Mouse (Mus musculus) cortical plate, adult 2 months (tissue): Measurements from ENCODE around the gene Dhx30. TPM values are rescaled to one million over a fixed set of nuclear protein-coding genes. Genes with fewer than 3 reads are reported as not detected.
A peak's percentile ranks its signal among the peaks of the same experiment; 100 is the strongest.

Experiments
- H3K27ac ChIP-seq: fragments of 200-500 bp; 2 replicates; pipeline ENCODE4 v1.5.1; 2012; ENCODE audit warnings: low read length, control low read depth, inconsistent platforms; ENCODE audit not compliant: insufficient read depth
- H3K4me1 ChIP-seq: fragments of 200-500 bp; 2 replicates; pipeline ENCODE4 v1.6.1; 2011; ENCODE audit warnings: low read length; ENCODE audit not compliant: control insufficient read depth, insufficient read depth
- H3K4me3 ChIP-seq: fragments of 200-500 bp; 2 replicates; pipeline ENCODE4 v1.5.1; 2011; ENCODE audit warnings: mild to moderate bottlenecking, low read length, control low read depth; ENCODE audit not compliant: insufficient read depth
- CTCF ChIP-seq: fragments of 200-500 bp; IDR thresholded peaks from 2 replicates; pipeline ENCODE4 v1.5.1; 2011; ENCODE audit warnings: mild to moderate bottlenecking, control low read depth, low read length; ENCODE audit not compliant: insufficient read depth; ENCODE audit errors: extremely low read depth
- POLR2A ChIP-seq: fragments of 200-500 bp; IDR thresholded peaks from 2 replicates; pipeline ENCODE4 v1.6.1; 2011; ENCODE audit warnings: mild to moderate bottlenecking, low read length, control low read depth; ENCODE audit not compliant: insufficient read depth; ENCODE audit errors: extremely low read depth
- polyA plus RNA-seq: library from polyadenylated mRNA; depleted of rRNA; stranded (reverse); fragments of >200 nt; gene quantifications from 2 replicates; pipeline ENCODE4 v1.2.3, GENCODE M21; 2012

The Dhx30 gene
- polyA plus RNA-seq, 1 experiment = 144 TPM

- Histone ChIP-seq H3K27ac (no peak overlapping the region), H3K4me3 (no peak overlapping the region), H3K4me1 (0 out of 2 replicates have a peak, but pooled peaks cover 3% of the 10 kb centered on the region)
- no peak for TF ChIP-seq CTCF
- no peak for TF ChIP-seq POLR2A
Observed at GRCm38 (mm10) chr9:110068745-110069144, 48.9 kb downstream of the Dhx30 start.

GRCm38 (mm10) chr9:110064641-110065040, 53.0 kb downstream of the Dhx30 start:
- Histone ChIP-seq H3K4me1 (no peaks in the 10 kb centered on the region), H3K27ac (no peak overlapping the region), H3K4me3 (no peak overlapping the region)
- no peak for TF ChIP-seq POLR2A
- TF ChIP-seq CTCF = no peak

GRCm38 (mm10) chr9:110062861-110063260, 54.8 kb downstream of the Dhx30 start:
- Histone ChIP-seq H3K4me1 (peaks cover 1% of the 10 kb centered on the region; the same call in 1 of the 2 replicates), H3K4me3 (no peak overlapping the region), H3K27ac (no peak overlapping the region)
- no peak for TF ChIP-seq POLR2A
- TF ChIP-seq CTCF = no peak

GRCm38 (mm10) chr9:110062405-110062804, 55.2 kb downstream of the Dhx30 start:
- H3K4me3 ChIP-seq = no peak overlapping the region
- H3K27ac ChIP-seq = no peak overlapping the region
- H3K4me1 ChIP-seq = peaks cover 3% of the 10 kb centered on the region; the same call in 1 of the 2 replicates
- no peak for TF ChIP-seq CTCF
- no peak for TF ChIP-seq POLR2A

- Histone ChIP-seq H3K4me3 (no peak overlapping the region), H3K4me1 (peaks cover 3% of the 10 kb centered on the region; the same call in 1 of the 2 replicates), H3K27ac (no peak overlapping the region)
- TF ChIP-seq POLR2A = no peak
- TF ChIP-seq CTCF = no peak
Observed at GRCm38 (mm10) chr9:110060761-110061160, 56.9 kb downstream of the Dhx30 start.

- Histone ChIP-seq H3K27ac (no peak overlapping the region), H3K4me3 (no peak overlapping the region), H3K4me1 (peaks cover 8% of the 10 kb centered on the region)
- no peak for TF ChIP-seq POLR2A
- TF ChIP-seq CTCF = no peak
Observed at GRCm38 (mm10) chr9:110057200-110057599, 60.4 kb downstream of the Dhx30 start.

- peaks cover 14% of the 10 kb centered on the region for H3K4me1 ChIP-seq
- peak overlapping the region; percentile 78; the same call in 1 of the 2 replicates for H3K27ac ChIP-seq
- peak overlapping the region; percentile 64 for H3K4me3 ChIP-seq
- TF ChIP-seq POLR2A (no peak), CTCF (no peak)
Observed at GRCm38 (mm10) chr9:110054781-110055180, 62.8 kb downstream of the Dhx30 start.

GRCm38 (mm10) chr9:110054080-110054421, 63.6 kb downstream of the Dhx30 start:
- peaks cover 14% of the 10 kb centered on the region for H3K4me1 ChIP-seq
- TF ChIP-seq POLR2A (no peak), CTCF (no peak)
- H3K27ac ChIP-seq = peak overlapping the region; percentile 99
- peak overlapping the region; percentile 64 for H3K4me3 ChIP-seq

- H3K4me1 ChIP-seq = peaks cover 13% of the 10 kb centered on the region
- H3K4me3 ChIP-seq = peak overlapping the region; percentile 64
- peak; percentile 55; the same call in 1 of the 2 replicates for TF ChIP-seq POLR2A
- TF ChIP-seq CTCF = no peak
- H3K27ac ChIP-seq = peak overlapping the region; percentile 99
Observed at GRCm38 (mm10) chr9:110053305-110054079, 64.1 kb downstream of the Dhx30 start.

- H3K4me1 ChIP-seq = peaks cover 13% of the 10 kb centered on the region
Observed at GRCm38 (mm10) chr9:110052951-110053304, 64.7 kb downstream of the Dhx30 start.

More at GRCm38 (mm10) chr9:110052951-110053304, 64.7 kb downstream of the Dhx30 start:
- peak overlapping the region; percentile 99 for H3K27ac ChIP-seq
- peak overlapping the region; percentile 64 for H3K4me3 ChIP-seq
- no peak for TF ChIP-seq CTCF
- TF ChIP-seq POLR2A = no peak
